ENCODE assay signal across 22 mouse cellular contexts in the genomic region with DNA sequence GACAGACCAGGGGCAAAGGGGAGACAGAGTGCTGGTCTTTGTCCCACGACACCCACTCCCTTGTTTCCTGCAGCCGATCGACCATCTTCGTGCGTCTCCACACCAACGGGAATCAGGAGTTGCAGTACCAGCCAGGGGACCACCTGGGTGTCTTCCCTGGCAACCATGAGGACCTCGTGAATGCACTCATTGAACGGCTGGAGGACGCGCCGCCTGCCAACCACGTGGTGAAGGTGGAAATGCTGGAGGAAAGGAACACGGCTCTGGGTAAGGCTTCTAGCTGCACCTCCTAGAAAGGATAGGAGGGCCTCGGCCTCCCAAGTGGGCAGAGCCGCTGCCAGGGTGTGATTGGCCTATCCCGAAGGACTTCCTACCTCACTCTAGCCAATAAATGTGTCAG.
"Had no signal": no experiment of that assay in that cellular context is flagged by ENCODE, and none has a peak within 500 bp of the region (broad histone marks: within the 10 kb centered on the region; RNA-seq: fewer than 3 reads in every experiment).

No protein-coding gene starts in this region.

- H3K36me3 ChIP-seq: limb, embryonic 15.5 days; midbrain, embryonic 10.5 days; midbrain, embryonic 13.5 days; neural tube, embryonic 13.5 days; stomach, embryonic 15.5 days had no signal

- ATAC-seq: liver, postnatal 0 days; lung, postnatal 0 days; midbrain, embryonic 13.5 days; midbrain, embryonic 16.5 days had no signal

- H3K4me2 ChIP-seq: limb, embryonic 15.5 days; liver, embryonic 11.5 days; lung, embryonic 14.5 days; midbrain, embryonic 13.5 days; neural tube, embryonic 13.5 days; stomach, embryonic 15.5 days had no signal

- H3K4me3 ChIP-seq: layer of hippocampus, adult 2 months; limb, embryonic 15.5 days; megakaryocyte, embryonic 14.5 days; midbrain, embryonic 10.5 days; midbrain, embryonic 13.5 days; myocyte; neural tube, embryonic 13.5 days; stomach, embryonic 15.5 days had no signal

- H3K9ac ChIP-seq: limb, embryonic 15.5 days; liver, embryonic 14.5 days; liver, postnatal 0 days; lung, embryonic 14.5 days; midbrain, embryonic 13.5 days; neural tube, embryonic 13.5 days; stomach, embryonic 15.5 days had no signal

- H3K27ac ChIP-seq: kidney, postnatal 0 days; layer of hippocampus, adult 2 months; limb, embryonic 15.5 days; liver, embryonic 14.5 days; macrophage; midbrain, embryonic 10.5 days; midbrain, embryonic 13.5 days; neural tube, embryonic 13.5 days; stomach, embryonic 15.5 days had no signal

- H3K4me1 ChIP-seq: stomach, embryonic 15.5 days had no signal

- DNase-seq: kidney, postnatal 25 days; layer of hippocampus, adult 9-11 months; liver, postnatal 0 days; lung, embryonic 14.5 days; retina, postnatal 1 day; right cerebral cortex, postnatal 25 days; spleen, adult 18-20 months; thymus, postnatal 25 days had no signal

- H3K9me3 ChIP-seq: limb, embryonic 15.5 days; midbrain, embryonic 10.5 days; midbrain, embryonic 13.5 days; neural tube, embryonic 13.5 days; stomach, embryonic 15.5 days had no signal
